Mouse (Mus musculus) small intestine, adult 2 months (tissue): ENCODE results near the gene Il15ra. TPM values are rescaled to one million over a fixed set of nuclear protein-coding genes. Genes with fewer than 3 reads are reported as not detected.

ENCODE experiments used
- H3K27ac ChIP-seq: fragments of 200-500 bp; 2 replicates; pipeline ENCODE4 v1.5.1; 2012; ENCODE audit warnings: low read depth, low read length, control low read depth, inconsistent platforms; ENCODE audit not compliant: insufficient read depth
- H3K27me3 ChIP-seq: fragments of 200-500 bp; 2 replicates; pipeline ENCODE4 v1.6.1; 2012; ENCODE audit warnings: mild to moderate bottlenecking, moderate library complexity, low read length, inconsistent platforms; ENCODE audit not compliant: control insufficient read depth, insufficient read depth
- H3K36me3 ChIP-seq: fragments of 200-500 bp; 2 replicates; pipeline ENCODE4 v1.6.1; 2012; ENCODE audit warnings: mild to moderate bottlenecking, low read length, control low read depth, inconsistent platforms; ENCODE audit not compliant: control insufficient read depth, insufficient read depth
- H3K4me1 ChIP-seq: fragments of 200-500 bp; 2 replicates; pipeline ENCODE4 v1.6.1; 2012; ENCODE audit warnings: low read length, inconsistent platforms, mixed read lengths; ENCODE audit not compliant: control insufficient read depth, insufficient read depth, insufficient read length
- H3K4me3 ChIP-seq: fragments of 200-500 bp; 2 replicates; pipeline ENCODE4 v1.5.1; 2012; ENCODE audit warnings: low read depth, mild to moderate bottlenecking, control low read depth, inconsistent platforms, low read length, moderate library complexity
- CTCF ChIP-seq: fragments of 200-500 bp; IDR thresholded peaks from 2 replicates; pipeline ENCODE4 v1.5.1; 2012; ENCODE audit warnings: low read depth, mild to moderate bottlenecking, control low read depth, inconsistent platforms, low read length, moderate library complexity, mixed read lengths; ENCODE audit not compliant: insufficient replicate concordance, insufficient read length; ENCODE audit errors: extremely low read depth
- POLR2A ChIP-seq: fragments of 200-500 bp; IDR thresholded peaks from 2 replicates; pipeline ENCODE4 v1.6.1; 2012; ENCODE audit warnings: low read depth, mild to moderate bottlenecking, control low read depth, inconsistent platforms, low read length, moderate library complexity
- WGBS: fragments of 180-500 bp; shearing (Covaris S2); methylation state at CpG from one replicate; pipeline ENCODE4 v1.1.7; 2018; 5-methylcytosine and 5-hydroxymethylcytosine counted together
- polyA plus RNA-seq: library from polyadenylated mRNA; depleted of rRNA; stranded (reverse); fragments of >200 nt; gene quantifications from 2 replicates; pipeline ENCODE4 v1.2.3, GENCODE M21; 2012

The Il15ra gene
- polyA plus RNA-seq, 1 experiment = 33.8 TPM

GRCm38 (mm10) chr2:11690201-11690890 is 14.7 kb upstream of the Il15ra start:
- H3K27ac ChIP-seq = no peak overlapping the region
- H3K36me3 ChIP-seq = no peaks in the 10 kb centered on the region
- no peaks in the 10 kb centered on the region for H3K27me3 ChIP-seq
- H3K4me3 ChIP-seq = no peak overlapping the region
- TF ChIP-seq CTCF = no peak
- no peak for TF ChIP-seq POLR2A
- peaks cover 2% of the 10 kb centered on the region; the same call in 1 of the 2 replicates for H3K4me1 ChIP-seq
- 55% methylated on average over 8 of the region's 8 CpGs for WGBS

GRCm38 (mm10) chr2:11693352-11693751 is 11.7 kb upstream of the Il15ra start:
- Histone ChIP-seq H3K27ac (no peak overlapping the region), H3K4me3 (no peak overlapping the region), H3K4me1 (peaks cover 10% of the 10 kb centered on the region), H3K27me3 (no peaks in the 10 kb centered on the region), H3K36me3 (no peaks in the 10 kb centered on the region)
- WGBS = 92% methylated on average over 4 of the region's 4 CpGs
- TF ChIP-seq CTCF (no peak), POLR2A (no peak)

GRCm38 (mm10) chr2:11694104-11694503 is 11.0 kb upstream of the Il15ra start:
- Histone ChIP-seq H3K27ac (no peak overlapping the region), H3K4me1 (peaks cover 10% of the 10 kb centered on the region), H3K27me3 (no peaks in the 10 kb centered on the region), H3K36me3 (no peaks in the 10 kb centered on the region), H3K4me3 (no peak overlapping the region)
- TF ChIP-seq CTCF = no peak
- TF ChIP-seq POLR2A = no peak
- WGBS = 57% methylated on average over 2 of the region's 2 CpGs

GRCm38 (mm10) chr2:11695867-11696266 is 9.2 kb upstream of the Il15ra start:
- WGBS = 18% methylated on average over 2 of the region's 2 CpGs
- H3K27me3 ChIP-seq = no peaks in the 10 kb centered on the region
- no peak overlapping the region for H3K4me3 ChIP-seq
- peaks cover 10% of the 10 kb centered on the region for H3K4me1 ChIP-seq
- TF ChIP-seq CTCF = no peak
- no peak for TF ChIP-seq POLR2A
- peak overlapping the region; percentile 59 for H3K27ac ChIP-seq
- no peaks in the 10 kb centered on the region for H3K36me3 ChIP-seq

- Histone ChIP-seq H3K4me1 (peaks cover 10% of the 10 kb centered on the region), H3K4me3 (no peak overlapping the region), H3K27ac (no peak overlapping the region), H3K36me3 (no peaks in the 10 kb centered on the region), H3K27me3 (no peaks in the 10 kb centered on the region)
- TF ChIP-seq CTCF (no peak), POLR2A (no peak)
- 39% methylated on average over 5 of the region's 5 CpGs for WGBS
Measured at GRCm38 (mm10) chr2:11698994-11699393, 6.1 kb upstream of the Il15ra start.

- TF ChIP-seq CTCF (no peak), POLR2A (no peak)
Measured at GRCm38 (mm10) chr2:11699905-11700304, 5.2 kb upstream of the Il15ra start.

GRCm38 (mm10) chr2:11706030-11706745 is 1.1 kb downstream of the Il15ra start:
- Histone ChIP-seq H3K36me3 (no peaks in the 10 kb centered on the region), H3K27me3 (no peaks in the 10 kb centered on the region), H3K27ac (peak overlapping the region; percentile 77; the same call in 1 of the 2 replicates), H3K4me3 (peak overlapping the region; percentile 93), H3K4me1 (peaks cover 10% of the 10 kb centered on the region; the same call in 1 of the 2 replicates)
- TF ChIP-seq CTCF (no peak), POLR2A (no peak)
- 4% methylated on average over 28 of the region's 28 CpGs for WGBS

More at GRCm38 (mm10) chr2:11699905-11700304, 5.2 kb upstream of the Il15ra start:
- no peak overlapping the region for H3K27ac ChIP-seq
- no peak overlapping the region for H3K4me3 ChIP-seq
- H3K27me3 ChIP-seq = no peaks in the 10 kb centered on the region
- 86% methylated on average over 2 of the region's 2 CpGs for WGBS
- H3K4me1 ChIP-seq = peaks cover 10% of the 10 kb centered on the region
- H3K36me3 ChIP-seq = no peaks in the 10 kb centered on the region
